Mouse (Mus musculus): ENCODE data around the gene Gm5294. TPM values are rescaled to one million over a fixed set of nuclear protein-coding genes. Genes with fewer than 3 reads are reported as not detected.
A peak's percentile ranks its signal among the peaks of the same experiment; 100 is the strongest.

The Gm5294 gene
- total RNA-seq (2015) (not detected in 2 replicates), total RNA-seq (2017) (1.2 TPM in 1 of 2 replicates, not detected in the other)

GRCm38 (mm10) chr5:138819780-138820179 is at the start of gene Gm5294:
Gene Gm5294, plus strand, starts transcription at chr5:138820080.
- no peak for ATAC-seq (ENCODE audit: poor library complexity, severe bottlenecking)

DNA sequence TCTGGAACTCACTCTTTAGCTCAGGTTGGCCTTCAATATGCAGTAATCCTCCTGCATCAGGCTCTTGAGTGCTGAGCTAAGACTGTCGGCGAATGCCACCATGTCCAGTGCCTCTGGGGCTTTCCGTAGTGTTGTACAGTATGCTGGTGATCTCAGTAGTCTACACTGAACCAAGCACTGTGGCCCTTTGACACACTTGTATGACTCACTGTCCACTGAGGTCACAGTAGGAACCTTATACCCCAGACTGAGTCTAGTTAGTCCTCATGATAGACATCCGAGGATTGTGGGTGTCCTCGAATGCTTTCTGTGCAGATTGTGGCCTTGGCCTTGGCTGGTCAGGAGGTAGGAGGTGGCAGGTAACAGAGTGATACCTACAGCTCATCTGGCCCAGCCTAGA is 44.8 kb upstream of the Gm5294 start:
- no peak for ATAC-seq (ENCODE audit: poor library complexity, severe bottlenecking)

- ATAC-seq (ENCODE audit: poor library complexity, severe bottlenecking), result no peak
Measured at GRCm38 (mm10) chr5:138776346-138776745, 43.5 kb upstream of the Gm5294 start.

DNA sequence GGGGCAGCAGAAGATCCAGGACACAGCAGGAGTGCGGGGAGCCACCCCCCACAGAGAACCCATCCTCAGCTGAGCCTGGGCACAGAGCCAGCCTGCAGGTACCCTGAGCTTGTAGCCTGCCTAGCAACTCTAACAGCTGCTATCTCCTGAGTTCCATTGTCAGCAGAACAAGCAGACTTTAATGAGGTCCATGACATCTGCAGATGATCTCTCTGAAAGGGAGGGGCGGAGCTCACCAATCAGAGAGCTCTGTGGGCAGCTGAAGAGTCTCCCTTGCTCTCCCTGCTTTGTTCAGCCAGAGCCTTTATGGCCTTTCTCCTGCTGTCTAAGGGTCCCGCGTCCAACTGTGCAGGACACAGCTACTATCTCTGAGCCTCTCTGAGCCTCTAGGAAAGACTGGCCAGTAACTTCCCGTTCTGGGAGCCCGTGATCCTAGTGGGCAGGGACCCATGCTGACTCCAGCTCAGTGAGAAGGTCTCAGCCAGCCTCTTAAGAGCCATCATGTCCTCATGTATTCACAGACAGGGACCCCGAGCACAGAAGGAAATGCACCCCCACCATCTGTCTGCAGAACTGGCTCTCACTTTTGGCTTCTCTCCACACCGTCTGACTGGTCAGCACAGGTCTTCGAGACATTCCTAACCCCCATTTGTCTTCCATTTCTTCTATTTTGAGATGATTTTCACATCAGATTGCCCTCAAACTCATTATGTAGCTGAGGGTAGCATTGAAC is 41.0 kb upstream of the Gm5294 start:
- ATAC-seq (ENCODE audit: poor library complexity, severe bottlenecking), result peak; percentile 53; the same call in 1 of the 2 replicates

GRCm38 (mm10) chr5:138779655-138780054 is 40.2 kb upstream of the Gm5294 start:
- ATAC-seq (ENCODE audit: poor library complexity, severe bottlenecking), result 0 out of 2 replicates have a peak, but pooled peaks have one; percentile 23

- no peak for ATAC-seq (ENCODE audit: poor library complexity, severe bottlenecking)
Measured at GRCm38 (mm10) chr5:138782697-138783096, 37.2 kb upstream of the Gm5294 start.

GRCm38 (mm10) chr5:138783181-138783580 is 36.7 kb upstream of the Gm5294 start:
- ATAC-seq (ENCODE audit: poor library complexity, severe bottlenecking), result no peak

DNA sequence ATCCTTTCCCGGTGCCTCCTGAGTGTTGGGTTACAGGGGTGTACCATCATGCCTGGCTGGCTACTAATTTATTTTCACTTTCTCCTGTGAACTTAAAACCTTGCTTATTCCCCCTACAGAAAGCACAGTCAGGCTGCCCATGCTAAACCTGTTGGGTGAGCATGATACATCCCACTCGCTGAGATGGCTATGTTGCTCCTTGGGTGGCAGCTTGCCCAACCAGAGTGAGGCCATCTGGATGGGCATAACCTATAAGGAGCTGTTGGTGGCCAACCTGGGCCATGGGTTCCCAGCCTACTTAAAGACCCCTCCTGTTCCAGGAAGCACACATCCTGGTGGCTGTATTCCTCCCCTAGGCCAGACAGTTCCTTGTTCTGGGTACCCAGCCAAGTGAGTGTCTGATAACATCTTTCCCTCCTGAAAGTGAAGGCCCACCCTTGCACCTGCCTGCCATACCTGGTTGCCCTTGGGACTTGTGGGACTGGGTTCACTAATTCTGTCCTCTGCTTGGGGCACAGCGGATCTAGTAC is 33.8 kb upstream of the Gm5294 start:
- ATAC-seq (ENCODE audit: poor library complexity, severe bottlenecking), result no peak

DNA sequence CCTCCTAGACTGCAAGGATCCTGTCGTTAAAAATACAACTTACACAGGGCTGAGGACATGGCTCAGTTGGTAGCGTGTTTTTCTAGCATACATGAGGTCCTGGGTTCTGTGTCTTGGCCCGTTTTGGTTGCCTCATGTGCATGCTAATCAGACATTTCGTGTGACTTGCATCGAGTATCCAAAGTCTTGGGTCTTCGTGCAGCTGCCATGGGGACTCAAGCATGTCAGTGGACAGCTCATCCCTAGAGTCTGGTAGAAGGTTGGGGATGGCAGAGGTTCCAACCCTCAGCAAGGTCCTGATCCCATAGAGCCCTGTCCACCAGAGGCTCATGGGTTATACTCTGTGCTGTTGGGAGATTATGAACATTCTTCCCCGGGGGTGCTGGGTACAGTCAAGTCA is 32.2 kb upstream of the Gm5294 start:
- ATAC-seq (ENCODE audit: poor library complexity, severe bottlenecking), result no peak

DNA sequence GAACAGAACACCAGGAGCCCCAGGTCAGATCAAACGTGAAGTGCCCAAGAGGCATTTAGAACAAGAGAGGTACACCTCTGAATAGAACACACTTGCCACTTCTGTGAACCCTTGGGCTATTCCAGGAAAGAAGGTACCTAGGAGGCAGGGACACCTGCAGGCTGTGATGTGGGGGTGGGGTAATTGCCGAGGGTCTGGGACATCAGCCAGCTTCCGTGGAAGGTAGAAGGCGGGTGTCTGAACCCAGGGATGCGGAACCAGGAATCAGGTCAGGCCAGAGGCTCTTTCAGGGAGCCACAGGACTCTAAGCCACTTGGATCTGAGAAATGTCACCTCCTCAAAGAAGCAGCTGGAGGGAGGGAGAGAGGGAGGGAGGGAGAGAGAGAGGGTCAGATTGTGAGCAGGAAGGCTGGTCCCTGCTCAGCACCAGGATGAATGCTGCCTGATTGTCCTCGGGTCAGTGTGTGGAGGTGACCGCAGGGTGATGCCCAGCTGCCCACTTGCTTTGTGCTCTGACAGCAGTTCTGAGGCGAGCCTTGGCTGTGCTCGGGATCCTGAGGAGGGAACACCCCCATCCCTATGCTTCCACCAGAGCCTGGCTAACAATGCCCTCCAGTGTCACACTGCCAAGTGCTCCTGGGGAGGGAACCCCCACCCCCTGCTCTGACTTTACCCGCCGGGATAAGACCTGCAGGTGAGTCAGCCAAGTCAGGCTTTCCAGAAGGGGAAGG is 31.2 kb upstream of the Gm5294 start:
- ATAC-seq (ENCODE audit: poor library complexity, severe bottlenecking), result no peak

DNA sequence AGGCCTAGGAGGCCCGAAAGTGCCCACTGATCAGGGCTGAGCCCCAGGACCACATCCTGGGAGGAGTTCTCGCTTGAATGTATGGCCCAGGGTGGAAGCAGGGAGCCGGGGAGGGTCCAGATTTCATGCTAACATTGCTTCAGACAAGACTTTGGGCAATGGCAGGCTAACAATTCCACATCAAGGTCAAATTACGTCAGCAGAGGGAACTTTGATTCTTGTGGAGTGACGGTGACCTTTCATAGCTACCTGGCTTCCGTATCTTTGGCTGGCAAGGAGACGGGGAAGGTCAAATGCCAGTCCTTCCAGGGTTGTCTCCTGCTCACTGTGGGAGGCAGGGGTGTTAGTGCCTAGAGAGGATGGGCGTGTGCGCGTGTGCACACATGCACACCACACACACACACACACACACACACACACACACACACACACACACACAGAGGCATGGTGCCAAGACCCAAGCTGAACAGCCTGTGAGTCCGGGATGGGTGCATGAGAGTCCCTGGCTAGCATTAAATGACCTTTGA is 28.9 kb upstream of the Gm5294 start:
- ATAC-seq (ENCODE audit: poor library complexity, severe bottlenecking), result no peak

DNA sequence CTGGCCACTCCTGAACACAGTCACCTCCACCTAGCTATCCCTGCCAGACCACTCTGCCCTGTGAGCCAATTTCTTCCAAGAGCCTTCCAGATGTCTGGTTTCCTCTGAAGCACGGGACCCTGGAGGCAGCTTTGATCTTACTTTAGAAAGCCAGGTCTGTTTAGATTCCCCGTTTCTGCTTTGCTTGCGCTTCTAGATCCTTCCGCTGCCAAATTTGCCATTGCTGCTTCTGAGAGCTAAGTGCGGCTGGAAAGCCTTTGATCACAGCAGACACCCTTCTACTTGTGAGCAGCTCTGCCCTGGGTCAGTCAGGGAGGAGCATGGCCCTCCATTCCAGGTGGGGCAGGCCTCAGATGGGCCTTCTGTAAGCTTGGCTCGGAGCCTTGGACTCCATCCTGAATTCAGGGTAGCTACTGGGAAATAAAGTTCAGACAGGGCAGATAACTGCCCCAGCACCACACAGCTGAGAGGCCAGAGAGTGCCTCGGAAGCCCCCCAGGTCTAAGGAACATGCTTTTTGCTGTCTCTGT is 18.2 kb upstream of the Gm5294 start:
- no peak for ATAC-seq (ENCODE audit: poor library complexity, severe bottlenecking)

DNA sequence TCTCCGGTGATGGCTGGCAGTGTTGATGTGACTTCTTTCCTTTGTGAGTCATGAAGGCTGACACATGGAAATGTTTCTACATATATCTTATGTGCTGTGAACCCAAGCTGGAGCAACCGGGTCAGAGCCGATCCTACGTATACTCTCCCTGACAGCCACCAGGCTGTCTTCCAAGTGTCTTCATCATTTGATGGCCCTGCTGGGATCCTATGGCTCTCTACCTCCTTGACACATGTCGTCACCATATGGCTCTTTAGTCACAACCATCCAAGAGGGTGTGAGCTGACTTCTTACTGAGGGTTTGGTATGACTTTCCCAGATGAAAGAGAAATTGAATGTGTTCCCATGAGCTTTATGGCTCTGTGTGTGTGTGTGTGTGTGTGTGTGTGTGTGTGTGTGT is 15.6 kb upstream of the Gm5294 start:
- ATAC-seq (ENCODE audit: poor library complexity, severe bottlenecking), result no peak

GRCm38 (mm10) chr5:138809767-138810166 is 10.1 kb upstream of the Gm5294 start:
- ATAC-seq (ENCODE audit: poor library complexity, severe bottlenecking), result no peak

DNA sequence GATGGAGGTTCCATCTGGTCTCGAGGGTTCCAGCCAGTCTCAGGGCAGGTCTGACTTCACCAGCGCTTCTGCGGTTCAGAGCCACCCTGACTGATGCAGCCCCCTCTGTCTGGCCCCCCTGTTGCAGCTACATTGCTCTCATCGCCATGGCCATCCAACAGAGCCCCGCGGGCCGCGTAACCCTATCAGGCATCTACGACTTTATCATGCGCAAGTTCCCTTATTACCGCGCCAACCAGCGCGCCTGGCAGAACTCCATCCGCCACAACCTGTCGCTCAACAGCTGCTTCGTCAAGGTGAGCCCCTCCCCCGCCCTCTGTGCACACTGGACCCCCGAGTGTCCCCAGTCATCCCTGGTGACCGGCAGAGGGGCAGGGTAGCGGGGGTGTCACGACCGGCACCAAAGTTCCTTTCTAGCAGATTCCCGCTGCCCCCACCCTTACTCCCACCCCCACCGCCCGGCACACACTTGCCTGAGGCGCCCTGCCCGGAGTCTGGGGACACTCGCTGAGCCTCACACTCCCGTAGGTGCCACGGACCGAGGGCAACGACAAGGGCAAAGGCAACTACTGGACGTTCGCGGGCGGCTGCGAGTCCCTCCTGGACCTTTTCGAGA is 945 bp downstream of the Gm5294 start:
- ATAC-seq (ENCODE audit: poor library complexity, severe bottlenecking), result peak; percentile 79

DNA sequence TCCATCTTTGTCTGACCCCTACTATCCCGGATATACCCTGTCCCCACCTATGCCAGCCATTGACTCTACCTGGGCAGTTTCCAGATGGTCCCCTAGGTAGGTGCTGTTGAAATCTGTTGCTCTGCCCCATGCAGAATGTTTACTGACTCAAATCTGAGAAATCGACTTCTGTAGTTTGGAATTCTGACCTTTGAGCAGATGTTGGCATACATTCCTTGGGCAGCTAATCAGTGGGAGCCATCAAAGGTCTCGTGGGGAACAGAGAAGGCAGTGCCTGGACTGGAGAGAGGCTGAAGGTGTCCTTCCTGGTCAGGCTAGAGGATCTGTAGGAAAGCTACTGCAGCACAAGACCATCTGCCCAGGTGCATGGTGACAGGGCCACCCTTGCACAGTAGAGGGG is 5.2 kb downstream of the Gm5294 start:
- ATAC-seq (ENCODE audit: poor library complexity, severe bottlenecking), result no peak

GRCm38 (mm10) chr5:138833406-138833805 is 13.5 kb downstream of the Gm5294 start:
- ATAC-seq (ENCODE audit: poor library complexity, severe bottlenecking), result 0 out of 2 replicates have a peak, but pooled peaks have one; percentile 27

GRCm38 (mm10) chr5:138834910-138835309 is 15.0 kb downstream of the Gm5294 start:
- ATAC-seq (ENCODE audit: poor library complexity, severe bottlenecking), result no peak

- no peak for ATAC-seq (ENCODE audit: poor library complexity, severe bottlenecking)
Measured at GRCm38 (mm10) chr5:138840981-138841380, 21.1 kb downstream of the Gm5294 start.

DNA sequence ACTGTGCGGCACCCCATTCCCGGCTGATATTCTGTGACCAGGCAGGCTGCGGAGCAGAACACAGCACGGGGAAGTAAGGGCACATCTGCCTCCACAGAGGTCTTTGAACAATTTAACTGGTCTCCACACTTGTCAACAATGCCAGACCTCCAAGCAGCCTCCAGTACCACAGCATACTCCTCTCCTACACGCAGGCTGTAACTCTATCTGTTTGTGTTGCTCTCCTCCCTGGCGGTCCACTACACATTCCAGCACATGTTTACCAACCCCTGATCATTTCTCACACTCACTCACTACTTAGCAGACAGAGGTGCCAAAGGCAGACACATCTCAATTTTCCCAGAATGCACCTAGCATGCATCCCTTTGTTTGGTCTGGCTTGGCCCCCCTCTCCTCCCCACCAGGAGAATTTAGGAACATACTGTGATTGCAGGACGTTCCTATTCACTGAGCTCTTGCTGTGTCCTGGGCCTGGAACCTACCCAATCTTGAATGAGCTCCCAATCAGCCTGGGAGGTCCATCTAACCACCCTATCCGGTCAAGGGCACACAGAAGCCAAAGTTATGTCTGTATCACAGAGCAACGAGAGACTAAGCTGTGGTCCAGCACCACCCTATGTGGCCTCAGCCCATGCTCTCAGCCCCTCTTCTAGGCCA is 23.4 kb downstream of the Gm5294 start:
- no peak for ATAC-seq (ENCODE audit: poor library complexity, severe bottlenecking)
